Mouse (Mus musculus) cerebellum, adult 9-11 months (tissue): Measurements from ENCODE around the gene Upf3a.
"Not testable (repeated sequence)": the region's sequence is repeated elsewhere in the genome, so short reads cannot be mapped to it uniquely, and the experiment has no call there.

ENCODE experiments used
- DNase-seq: peaks from one replicate; pipeline ENCODE4 v3.0.0; 2022

Upf3a gene

DNA sequence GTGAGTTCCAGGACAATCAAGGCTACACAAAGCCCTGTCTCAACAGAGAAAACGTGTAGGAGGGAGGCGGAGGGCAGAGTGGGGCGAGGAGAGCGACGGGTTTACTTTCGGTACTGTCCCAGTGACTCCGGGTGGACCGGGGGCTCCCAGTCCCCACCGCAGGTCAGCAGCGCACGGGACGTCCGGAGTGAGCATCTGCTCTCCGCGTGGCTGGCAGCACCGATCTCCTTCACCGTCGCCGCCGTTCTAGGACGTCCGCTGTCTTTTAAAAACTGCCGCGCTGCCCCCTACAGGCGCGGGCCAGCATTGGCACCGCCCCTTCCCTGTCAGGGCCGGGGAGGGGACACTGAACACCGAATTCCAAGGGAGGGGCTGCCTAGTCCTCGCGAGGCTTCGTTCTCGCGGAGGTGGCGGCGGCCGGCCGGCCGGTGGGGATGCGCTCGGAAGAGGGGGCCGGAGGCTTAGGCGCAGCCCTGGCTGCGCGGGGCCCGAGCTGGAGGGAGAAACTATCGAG, at the start of gene Upf3a:
Upf3a (plus strand) TSS at position 366 of the 514 bp plus-strand sequence.
- DNase-seq: peak; percentile 92

DNA sequence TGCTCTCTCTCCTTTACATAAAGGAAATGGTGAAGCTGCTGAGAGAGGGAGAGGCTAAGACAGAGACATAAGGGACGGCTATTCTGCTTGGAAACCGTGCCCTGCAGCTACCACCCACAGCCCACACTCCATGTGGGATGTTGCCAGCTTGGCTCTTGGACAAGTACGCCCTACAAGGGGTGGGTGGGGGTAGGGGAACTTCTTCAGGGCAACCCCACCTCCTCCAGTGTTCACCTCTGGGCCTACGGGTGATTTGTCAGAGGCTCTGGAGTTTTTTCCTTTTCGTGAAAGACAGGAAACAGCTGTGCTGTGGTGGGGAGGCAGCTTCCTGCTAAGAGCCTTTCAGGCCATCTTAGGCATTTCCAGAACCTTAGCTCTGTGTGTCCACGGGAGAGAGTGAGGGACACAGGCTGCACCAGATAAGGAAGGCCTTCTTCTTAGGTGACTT, 45.1 kb upstream of the Upf3a start:
- DNase-seq: no peak

DNA sequence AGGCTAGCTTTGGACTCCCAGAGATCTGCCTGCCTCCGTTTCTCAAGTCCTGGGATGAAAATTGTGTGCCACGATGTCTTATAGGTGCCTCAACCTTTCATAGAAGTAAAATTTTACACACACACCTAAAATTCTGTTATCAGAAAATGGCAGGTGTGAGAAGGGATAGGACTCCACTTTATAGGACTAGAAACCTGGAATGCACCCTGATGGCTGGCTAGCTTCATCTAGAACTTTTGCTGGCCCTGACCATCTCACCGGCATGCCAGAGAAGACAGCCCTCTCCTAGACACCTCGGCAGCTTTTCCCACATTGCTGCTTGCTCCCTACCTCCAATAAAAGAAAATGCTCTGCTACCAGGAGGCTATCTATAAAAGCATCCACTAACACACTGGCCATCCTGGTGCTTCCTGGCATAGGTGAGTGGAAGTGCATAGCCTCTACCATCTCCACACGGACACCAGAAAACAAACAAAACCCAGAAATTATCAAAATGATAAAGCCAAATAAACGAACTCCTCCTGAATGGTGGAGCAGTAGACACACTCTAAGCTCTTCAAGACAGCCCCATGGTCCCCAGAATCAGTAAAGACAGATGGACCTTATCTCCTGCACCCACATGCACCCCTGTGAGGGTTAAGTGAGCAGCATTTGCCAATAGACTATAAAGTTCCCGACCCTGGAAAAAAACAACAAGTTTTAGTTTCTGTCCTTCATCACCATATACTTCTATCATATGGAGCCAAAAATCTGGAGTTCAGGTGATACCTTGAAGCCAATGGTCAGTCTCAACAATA, 44.4 kb upstream of the Upf3a start:
- DNase-seq: no peak

DNA sequence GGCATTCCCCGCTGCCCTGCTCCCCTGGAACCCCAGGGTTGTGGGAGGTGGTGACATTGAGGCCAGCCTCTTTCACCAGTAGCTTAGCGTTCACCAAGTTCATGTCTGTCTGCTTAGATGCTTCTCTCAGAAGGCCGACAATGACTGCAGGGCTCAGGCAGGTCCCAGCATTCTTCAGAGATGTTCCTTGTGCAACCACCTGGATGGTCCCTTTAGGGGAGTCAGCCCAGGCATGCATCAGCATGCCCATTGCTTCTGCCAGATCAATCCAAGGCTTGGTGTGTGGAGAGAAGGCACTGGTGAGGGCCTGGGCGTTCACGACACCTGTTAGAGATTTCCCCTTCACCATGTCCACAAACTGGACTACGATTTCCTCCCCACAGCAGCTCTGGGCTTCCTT, 39.2 kb upstream of the Upf3a start:
- not testable (repeated sequence) for DNase-seq

DNA sequence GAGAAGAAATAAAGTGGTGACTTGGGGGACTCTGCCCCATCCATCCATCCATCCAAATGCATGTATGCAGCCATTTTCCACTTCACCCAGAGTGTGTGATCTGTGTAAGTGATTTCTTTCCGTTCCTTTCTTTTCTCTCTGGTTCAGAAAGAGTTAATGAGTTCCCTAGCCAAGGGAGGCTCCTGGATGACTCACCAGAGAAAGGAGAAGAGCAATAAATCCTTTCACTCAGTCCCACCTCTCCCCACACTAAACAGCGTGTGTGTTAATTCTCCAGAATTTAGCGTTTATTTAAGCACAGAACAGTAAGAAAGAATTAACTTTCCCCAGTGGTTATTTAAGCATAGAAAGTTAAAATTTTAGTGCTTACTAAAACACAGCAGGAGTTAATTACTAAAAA, 37.8 kb upstream of the Upf3a start:
- DNase-seq: no peak

DNA sequence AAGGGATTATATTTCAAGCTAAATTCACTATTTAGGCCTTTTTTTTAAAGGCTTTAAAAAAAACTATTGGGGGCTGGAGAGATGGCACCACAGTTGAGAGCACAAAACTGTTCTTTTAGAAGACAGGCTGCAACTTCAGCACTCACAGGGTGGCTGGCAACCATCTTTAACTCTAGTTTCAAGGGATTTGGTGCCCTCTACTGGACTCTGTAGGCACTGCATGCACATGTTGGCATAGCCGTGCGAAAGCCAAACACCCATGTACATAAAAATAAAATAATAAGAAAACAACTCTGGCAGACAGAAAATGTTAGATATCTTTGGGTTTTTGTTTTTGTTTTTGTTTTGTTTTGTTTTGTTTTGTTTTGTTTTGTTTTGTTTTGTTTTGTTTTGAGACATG, 31.7 kb upstream of the Upf3a start:
- DNase-seq: peak; percentile 54

DNA sequence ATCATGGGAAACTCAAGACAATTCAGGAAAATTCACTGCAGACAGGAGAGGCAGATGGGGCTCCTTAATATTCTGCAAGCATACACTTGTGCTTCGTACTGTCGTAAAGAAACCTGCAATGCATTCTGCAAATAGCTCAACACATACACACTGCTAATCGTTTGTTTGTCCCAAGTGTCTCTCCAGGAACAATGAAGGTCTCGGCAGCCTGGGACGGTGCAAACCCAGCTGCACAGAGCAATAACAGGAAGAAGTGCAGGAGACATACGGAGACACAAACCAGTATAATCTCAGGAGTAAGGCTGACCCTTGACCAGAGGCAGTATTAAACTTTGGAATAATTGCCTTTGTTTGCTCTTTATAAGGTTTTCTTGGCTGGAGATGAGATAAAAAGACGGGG, 28.9 kb upstream of the Upf3a start:
- DNase-seq: no peak

DNA sequence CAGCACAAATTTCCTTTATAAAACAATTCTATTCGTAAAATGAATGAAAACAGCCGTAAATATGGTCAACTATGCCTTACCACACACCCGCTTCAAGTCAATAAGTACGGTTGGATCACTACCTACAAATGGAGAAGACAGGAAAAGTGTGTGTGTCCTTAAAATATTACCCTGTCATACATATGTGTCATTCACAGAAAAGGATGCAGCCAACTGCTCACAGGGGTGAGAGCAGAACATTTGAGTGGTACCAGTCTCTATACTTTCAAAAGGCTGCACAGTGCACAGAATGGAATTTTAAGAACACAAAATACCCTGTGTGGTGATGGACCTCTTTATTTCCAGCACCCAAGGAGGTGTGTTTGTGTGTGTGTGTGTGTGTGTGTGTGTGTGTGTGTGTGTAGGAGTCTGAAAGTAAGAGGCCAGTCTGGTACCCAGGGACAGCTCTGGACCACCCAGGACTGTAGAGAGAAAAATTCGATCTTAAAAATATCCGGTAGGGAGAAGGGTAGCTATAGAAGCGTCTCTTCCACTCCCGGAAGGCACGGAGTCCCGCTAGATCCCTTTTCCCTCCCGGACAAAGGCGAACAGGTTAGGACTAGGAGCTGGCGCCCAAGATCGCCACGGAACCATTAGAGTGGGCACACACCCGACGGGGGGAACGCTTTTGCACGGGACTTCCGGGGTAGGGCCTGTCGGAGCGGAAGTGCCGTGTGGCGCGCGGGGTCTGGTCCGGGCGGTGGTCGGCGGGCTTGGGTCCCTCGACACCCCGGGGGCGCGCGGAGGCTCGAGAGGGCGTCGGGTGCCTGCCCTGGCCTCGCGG, 28.2 kb upstream of the Upf3a start, which contains the start of gene Cdc16:
Cdc16 (plus strand) TSS at position 695 of the 823 bp plus-strand sequence.
- DNase-seq: peak; percentile 88

DNA sequence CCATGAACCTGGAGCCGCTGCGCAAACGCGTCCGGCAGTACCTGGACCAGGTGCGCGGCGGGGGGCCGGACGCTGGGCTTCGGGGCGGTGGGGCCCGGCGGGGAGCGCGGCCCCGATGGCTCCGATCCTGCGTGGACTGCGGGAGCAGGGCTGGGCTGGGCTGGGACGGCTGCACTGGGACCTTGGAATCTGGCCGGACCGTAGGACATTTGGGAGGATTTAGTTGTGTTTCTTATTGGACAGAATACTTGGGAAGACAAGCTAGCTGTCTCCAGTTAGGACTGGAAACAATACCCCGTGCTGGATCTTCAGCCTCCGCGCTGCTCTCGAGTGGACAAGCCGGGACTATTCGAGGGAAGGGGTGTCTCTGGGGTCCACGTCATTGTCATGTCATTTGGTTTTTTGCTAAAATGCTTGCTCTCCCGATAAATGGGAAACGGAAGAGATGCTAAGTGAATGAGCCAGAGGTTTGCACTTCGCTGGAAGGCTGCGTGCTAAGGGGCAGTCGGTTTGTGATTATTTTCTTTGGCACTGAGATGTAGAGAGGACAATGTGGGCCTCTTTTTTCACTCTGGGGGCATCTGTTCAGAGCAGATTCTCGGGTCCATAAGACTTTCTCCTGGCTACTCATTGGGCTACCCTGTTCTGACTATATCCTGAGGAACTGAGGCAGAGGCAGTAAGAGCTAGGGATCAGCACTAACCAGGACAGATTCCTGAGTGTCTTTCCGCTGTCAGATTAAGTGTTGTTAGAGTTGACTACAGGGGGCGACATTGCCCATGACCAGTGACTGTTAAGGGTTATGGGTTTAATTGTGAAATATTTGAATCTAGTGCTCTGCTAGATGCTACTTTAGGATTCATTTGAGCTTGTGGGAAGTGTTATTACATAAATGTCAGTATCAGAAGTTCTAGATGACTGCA, 27.3 kb upstream of the Upf3a start:
- peak; percentile 23 for DNase-seq

DNA sequence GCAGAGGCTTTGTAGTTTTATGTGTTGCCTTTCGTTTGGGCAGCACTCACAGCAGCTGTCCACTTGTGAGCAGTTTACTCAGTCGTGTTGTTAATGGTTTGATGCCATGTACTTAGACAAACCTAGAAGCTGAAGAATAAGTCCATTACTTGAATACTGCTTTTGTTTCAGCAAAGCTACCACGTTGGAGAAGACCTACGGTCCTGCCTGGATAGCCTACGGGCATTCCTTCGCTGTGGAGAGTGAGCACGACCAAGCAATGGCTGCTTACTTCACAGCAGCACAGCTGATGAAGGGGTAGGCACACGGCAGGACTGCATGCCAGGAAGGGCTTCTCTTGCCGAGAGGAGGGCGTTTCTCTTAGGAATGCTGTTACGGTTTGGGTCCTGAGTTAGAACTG, 16.2 kb upstream of the Upf3a start:
- DNase-seq: no peak

DNA sequence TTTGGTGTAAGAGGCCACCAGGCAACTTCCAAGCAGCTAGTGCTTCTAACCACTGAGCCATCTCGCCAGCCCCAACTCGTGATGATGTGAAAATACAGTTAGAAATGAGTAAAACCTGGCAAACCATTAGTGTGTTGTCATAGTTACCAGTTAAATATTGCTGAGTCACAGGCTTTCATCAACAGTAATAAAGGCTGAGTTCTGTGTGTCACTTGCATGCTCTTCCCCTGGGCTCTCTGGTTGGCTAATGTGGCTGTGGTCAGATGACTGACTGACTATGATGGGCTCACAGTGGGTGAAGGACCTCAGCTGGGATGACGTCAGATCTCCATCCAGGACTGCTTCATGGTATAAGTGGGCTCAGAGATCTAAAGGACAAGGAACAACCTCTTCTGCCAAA, 4.9 kb upstream of the Upf3a start:
- no peak for DNase-seq

DNA sequence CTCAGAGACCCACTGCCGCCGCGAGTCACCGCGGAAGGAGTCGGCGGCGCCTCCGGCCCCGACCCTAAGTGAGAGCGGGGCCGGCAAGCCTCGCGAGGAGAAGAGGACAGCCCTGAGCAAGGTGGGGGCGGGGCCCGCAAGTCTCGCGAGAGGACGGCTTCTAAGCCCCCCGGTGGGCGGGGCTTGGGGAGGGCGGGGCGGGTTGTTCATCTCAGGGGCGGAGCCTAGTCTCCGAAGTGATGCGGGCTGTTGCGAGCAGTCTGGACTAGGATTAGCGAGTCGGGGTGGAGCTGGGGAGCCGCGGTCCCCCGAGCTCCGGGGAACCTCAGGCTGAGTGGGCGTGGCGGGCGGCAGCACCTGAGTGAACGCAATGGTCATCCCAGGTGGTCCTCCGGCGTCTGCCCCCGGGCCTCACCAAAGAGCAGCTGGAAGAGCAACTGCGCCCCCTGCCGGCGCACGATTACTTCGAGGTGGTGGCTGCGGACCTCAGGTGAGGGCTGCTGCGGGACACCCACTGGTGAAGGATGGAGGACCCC, 417 bp downstream of the Upf3a start:
- DNase-seq: peak; percentile 94

DNA sequence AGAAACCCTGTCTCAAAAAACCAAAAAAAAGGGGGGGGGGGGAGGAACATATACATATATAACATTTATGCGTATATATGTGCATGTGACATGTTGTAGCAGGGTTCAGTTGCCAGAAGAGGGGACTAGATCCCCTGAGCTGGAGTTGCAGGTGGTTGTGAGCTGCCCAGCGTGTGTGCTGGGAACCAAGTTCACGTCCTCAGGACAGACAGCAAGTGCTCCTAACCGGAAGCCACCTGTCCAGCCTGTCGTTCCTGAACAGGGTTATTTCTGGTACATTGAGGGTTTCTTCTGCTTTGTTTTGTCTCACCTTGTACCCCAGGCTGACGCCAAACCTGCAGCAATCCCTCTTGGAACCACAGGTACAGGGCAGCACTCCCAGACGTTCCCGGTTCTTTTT, 4.2 kb downstream of the Upf3a start:
- DNase-seq: no peak

DNA sequence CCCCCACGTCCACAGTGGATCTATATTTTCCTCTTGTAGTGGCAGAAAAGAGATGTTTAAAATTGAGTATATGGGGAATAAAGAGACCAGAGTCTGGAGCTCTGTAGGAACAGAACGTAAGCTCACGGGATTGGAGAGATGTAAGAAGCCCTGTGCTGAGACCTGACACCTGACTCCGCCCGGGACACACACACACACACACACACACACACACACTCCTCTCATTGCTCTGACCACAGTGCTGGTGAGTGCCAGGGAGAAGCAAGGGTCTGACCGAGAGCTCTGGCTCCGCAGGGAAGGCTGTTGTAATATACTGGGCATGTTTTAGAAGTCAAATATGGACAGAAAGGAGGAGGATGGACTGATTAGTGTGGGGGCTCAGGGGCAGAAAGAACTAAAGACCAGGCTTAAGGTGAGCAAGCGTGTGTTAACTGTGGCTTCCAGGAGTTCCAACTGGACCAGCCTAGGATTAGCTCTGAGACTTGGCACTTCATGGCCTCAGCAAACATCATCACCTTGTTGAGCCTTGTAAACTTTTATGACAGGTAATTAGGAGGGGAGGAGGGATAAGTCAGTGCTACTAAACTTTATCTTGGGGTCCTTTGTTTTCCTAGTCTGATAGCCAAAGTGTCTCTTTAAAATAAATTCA, 7.8 kb downstream of the Upf3a start:
- no peak for DNase-seq

DNA sequence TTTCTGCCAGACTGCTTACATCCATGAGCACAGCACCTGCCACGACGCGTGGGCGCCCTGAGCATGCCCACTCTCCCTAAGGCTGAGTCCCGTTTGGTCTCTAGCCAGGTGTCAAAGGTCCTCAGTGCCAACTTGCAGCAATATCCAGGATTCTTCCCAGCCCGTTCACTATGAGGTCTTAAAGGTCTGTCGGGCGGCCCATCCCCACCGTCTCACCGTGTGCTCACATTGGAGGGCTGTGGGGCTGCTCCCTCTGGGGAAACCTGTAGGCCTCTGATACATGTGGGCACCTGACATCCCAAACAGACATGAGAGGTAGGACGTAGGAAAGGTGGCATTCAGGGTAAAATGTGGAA, 8.3 kb downstream of the Upf3a start:
- no peak for DNase-seq

DNA sequence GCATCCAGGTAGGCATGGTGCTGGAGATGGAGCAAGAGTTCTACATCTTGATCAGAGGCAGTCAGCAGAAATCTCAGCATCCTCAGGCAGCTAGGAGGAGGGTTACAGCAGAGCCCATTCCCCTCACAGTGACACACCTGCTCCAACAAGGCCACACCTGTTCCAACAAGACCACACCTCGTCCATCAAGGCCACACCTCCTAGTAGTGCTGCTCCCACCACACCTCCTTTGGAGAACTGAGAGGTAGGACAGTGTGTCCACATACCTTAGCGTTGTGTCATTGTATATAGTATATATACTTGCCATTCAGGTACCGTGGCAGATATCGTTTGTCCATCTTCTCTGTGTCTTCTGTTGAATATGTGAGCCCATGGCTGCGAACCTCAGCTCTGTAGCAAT, 12.3 kb downstream of the Upf3a start:
- no peak for DNase-seq

DNA sequence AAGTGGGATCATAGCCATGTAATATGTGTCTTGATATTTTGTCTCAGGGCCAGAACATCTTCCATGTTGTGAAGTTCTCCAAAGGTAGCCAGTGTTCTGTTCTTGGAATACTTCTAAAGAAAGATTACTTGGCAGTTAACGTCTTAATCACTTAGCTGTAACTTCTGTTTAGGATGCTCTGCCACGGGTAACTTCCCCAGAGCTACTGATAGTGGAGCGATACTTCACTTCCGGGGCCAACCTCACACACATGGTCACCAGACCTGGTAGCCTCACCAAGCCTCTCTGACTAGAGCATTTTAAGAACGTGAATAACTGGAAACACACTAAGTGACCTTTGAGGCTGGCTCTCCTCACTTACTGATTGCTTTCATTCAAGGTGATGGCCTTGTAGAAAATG, 14.2 kb downstream of the Upf3a start:
- no peak for DNase-seq

DNA sequence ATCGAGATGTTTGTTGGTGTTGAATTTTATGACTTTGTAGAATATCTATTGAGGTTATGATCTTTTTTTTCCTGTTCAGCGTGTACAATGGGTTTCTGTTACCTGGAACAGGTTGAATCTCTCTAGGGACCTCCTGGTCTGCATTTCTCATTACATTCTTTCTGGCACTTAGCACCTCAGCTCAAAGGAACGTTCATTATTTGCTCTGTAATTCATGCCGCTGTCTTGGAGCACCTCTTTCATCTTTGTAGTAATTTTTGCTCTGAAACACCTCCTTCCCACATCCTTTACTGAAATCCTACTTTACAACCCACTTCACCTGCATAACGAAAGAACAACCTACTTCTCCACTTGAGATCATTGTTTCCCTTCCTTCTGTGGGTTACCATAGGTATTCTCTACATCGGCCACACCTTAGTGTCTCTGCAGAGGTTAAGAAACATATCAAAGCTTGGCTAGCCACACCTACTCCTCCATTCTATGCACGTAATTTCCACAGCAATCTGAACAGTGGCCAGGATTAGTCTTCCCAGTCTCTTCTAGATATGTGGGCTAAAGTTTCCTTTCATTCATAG, 43.3 kb downstream of the Upf3a start:
- no peak for DNase-seq

DNA sequence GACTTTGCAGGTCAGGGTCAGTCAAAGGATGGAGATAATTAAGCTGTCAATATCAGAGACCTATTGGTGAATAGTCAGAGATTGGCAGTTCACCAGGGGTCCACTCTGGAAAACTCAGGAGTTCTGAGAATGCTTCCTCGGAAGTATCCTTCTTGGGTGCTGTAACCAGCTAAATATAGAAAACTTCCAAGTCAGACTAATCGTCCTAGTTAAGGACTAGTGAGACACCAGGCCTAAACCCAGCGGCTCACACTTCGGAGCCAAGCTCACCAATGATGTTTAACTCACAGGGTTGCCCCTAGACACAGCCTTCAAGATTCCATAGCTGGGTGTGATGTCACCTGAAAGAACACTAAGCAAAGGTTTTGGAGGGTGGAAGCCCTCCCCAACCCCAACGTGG, 52.9 kb downstream of the Upf3a start, which contains the start of gene AF366264:
AF366264 (minus strand) TSS at position 101 of the 400 bp plus-strand sequence.
- not testable (repeated sequence) for DNase-seq

DNA sequence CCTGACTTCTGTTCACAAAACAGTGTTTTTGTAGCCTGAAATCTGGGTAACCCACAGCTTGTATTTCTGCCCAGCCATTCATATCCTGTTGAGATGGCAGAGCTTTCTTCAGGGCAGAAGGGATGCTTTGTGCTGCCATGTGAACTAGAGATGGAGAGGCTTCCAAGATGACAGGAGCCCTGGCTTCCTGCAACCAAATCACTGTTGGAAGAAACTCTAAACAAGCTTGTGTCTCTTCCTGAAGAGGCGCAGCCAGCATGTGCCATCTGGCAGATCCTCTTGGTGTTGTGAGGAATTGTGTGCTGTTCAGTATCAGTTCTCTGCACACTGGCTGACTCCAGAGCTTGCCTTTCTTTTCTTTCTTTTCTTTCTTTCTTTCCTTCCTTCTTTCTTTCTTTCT, 57.9 kb downstream of the Upf3a start:
- DNase-seq: peak; percentile 74
